Comparison of ENCODE assay signal across 8 mouse cellular contexts in the genomic region with DNA sequence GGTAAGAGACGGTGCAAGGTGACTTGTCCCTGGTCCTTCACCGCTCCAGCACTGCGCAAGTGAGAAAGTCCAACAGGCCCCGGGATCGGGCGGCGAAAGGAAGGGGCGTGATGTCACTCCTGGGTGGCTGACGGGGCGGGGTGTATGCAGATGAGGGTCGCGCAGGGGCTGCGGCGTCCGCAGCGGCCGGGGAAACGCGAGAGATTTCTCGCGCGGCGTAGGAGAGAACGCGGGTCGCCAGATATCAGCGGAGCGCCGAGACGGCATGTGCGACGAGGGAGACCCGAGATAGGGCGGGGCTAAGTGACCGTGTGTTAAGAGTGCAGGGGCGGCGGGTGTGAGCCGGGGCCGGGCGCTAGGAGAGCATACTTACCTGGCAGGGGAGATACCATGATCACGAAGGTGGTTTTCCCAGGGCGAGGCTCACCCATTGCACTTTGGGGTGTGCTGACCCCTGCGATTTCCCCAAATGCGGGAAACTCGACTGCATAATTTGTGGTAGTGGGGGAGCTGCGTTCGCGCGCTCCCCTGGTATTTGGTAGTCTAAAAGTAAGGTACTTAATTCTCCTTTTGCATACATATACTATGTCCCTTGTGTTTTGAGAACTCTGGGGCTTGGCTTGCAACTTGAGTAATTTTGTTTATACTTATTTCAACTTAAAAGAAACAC. TPM values are rescaled to one million over a fixed set of nuclear protein-coding genes. Genes with fewer than 3 reads are reported as not detected.
DNase-seq lines count a peak whose midpoint lies in the region; ATAC-seq lines count a peak whose summit lies in the region.
"Not testable (repeated sequence)": the region's sequence is repeated elsewhere in the genome, so short reads cannot be mapped to it uniquely, and the experiment has no call there.

No protein-coding gene starts in this region.

- H3K4me3 ChIP-seq in embryonic facial prominence, embryonic 14.5 days (ENCODE audit: low read depth, low read length), result peak overlapping the region; percentile 39
- H3K4me3 ChIP-seq in heart, embryonic 11.5 days (ENCODE audit: low read depth, low read length), result peak overlapping the region; percentile 43
- H3K4me3 ChIP-seq in intestine, embryonic 15.5 days (replicated peaks), result peak overlapping the region; percentile 37

- ATAC-seq in activated CD4-positive, CD25-positive, alpha-beta regulatory T cell, adult 4 months, result peak; percentile 14
- ATAC-seq in embryonic facial prominence, embryonic 14.5 days (ENCODE audit: low read depth), result peak; percentile 89
- ATAC-seq in heart, embryonic 11.5 days (replicated peaks; ENCODE audit: insufficient number of reproducible peaks, low FRiP score, low TSS enrichment), result peak; percentile 89
- ATAC-seq in intestine, embryonic 15.5 days, result peak; percentile 94
- ATAC-seq in megakaryocyte-erythroid progenitor cell, adult 5-6 weeks (replicated peaks; ENCODE audit: low FRiP score, low TSS enrichment, poor library complexity, severe bottlenecking), result 0 out of 2 replicates have a peak, but pooled peaks have one; percentile 45

- H3K4me2 ChIP-seq in embryonic facial prominence, embryonic 14.5 days (ENCODE audit: low read depth, low read length), result peak overlapping the region; percentile 57
- peak overlapping the region; percentile 72 for H3K4me2 ChIP-seq in heart, embryonic 11.5 days
- H3K4me2 ChIP-seq in intestine, embryonic 15.5 days (replicated peaks), result peak overlapping the region; percentile 60

- H3K9me3 ChIP-seq in embryonic facial prominence, embryonic 14.5 days (ENCODE audit: control insufficient read depth, low read length); heart, embryonic 11.5 days (replicated peaks; ENCODE audit: control insufficient read depth, low read length); intestine, embryonic 15.5 days: not testable (repeated sequence)

- peak; percentile 67 for DNase-seq in embryonic facial prominence, embryonic 14.5 days (ENCODE audit: low spot score)
- DNase-seq in liver, result peak; percentile 54
- DNase-seq in retina, postnatal 1 day, result peak; percentile 76
- peak; percentile 78 for DNase-seq in yolk sac, embryonic 10.5 days (ENCODE audit: low spot score)

- not testable (repeated sequence) for H3K36me3 ChIP-seq in embryonic facial prominence, embryonic 14.5 days (ENCODE audit: control insufficient read depth, insufficient read depth, low read length); heart, embryonic 11.5 days (ENCODE audit: control insufficient read depth, insufficient read depth, low read length); intestine, embryonic 15.5 days

- H3K4me1 ChIP-seq in embryonic facial prominence, embryonic 14.5 days (ENCODE audit: control insufficient read depth, insufficient read depth, low read length); heart, embryonic 11.5 days (ENCODE audit: control insufficient read depth, insufficient read depth, low read length); intestine, embryonic 15.5 days (replicated peaks): not testable (repeated sequence)

- WGBS in embryonic facial prominence, embryonic 14.5 days, result under 1% methylated on average over 38 of the region's 49 CpGs
- under 1% methylated on average over 44 of the region's 49 CpGs for WGBS in heart, embryonic 11.5 days (ENCODE audit: insufficient replicate concordance)
- under 1% methylated on average over 49 of the region's 49 CpGs for WGBS in intestine, embryonic 15.5 days

- H3K9ac ChIP-seq in embryonic facial prominence, embryonic 14.5 days (ENCODE audit: low read depth, low read length), result peak overlapping the region; percentile 46
- peak overlapping the region; percentile 70; the same call in 1 of the 2 replicates for H3K9ac ChIP-seq in heart, embryonic 11.5 days (ENCODE audit: low read depth, low read length)
- H3K9ac ChIP-seq in intestine, embryonic 15.5 days, result not testable (repeated sequence)

- H3K27me3 ChIP-seq in embryonic facial prominence, embryonic 14.5 days (replicated peaks; ENCODE audit: control insufficient read depth, insufficient read depth, low read length), result peaks cover 83% of the 10 kb centered on the region
- H3K27me3 ChIP-seq in heart, embryonic 11.5 days (ENCODE audit: control insufficient read depth, insufficient read depth, low read length), result peaks cover 39% of the 10 kb centered on the region
- H3K27me3 ChIP-seq in intestine, embryonic 15.5 days (replicated peaks), result peaks cover 56% of the 10 kb centered on the region

- not testable (repeated sequence) for H3K27ac ChIP-seq in embryonic facial prominence, embryonic 14.5 days (replicated peaks; ENCODE audit: low read depth, low read length); heart, embryonic 11.5 days (ENCODE audit: low read depth, low read length); intestine, embryonic 15.5 days

RNA-seq across cellular contexts. Expression of a gene that starts 34.4 kb away (rescaled TPM):
- not detected for polyA plus RNA-seq in activated CD4-positive, CD25-positive, alpha-beta regulatory T cell, adult 4 months (2017; shearing (Covaris generic))
- 4.0 and 5.3 TPM in 2 replicates for polyA plus RNA-seq in embryonic facial prominence, embryonic 14.5 days (2014; fragmentation: Nextera tagmentation; extraction: Ambion mirVana)
- polyA plus RNA-seq in heart, embryonic 11.5 days (2014; fragmentation: Nextera tagmentation; extraction: Ambion mirVana), result 0.89 and 1.3 TPM in 2 replicates
- 2.3 and 3.0 TPM in 2 replicates for polyA plus RNA-seq in intestine, embryonic 15.5 days (2015; fragmentation: Nextera tagmentation; extraction: Ambion mirVana)
- total RNA-seq in megakaryocyte-erythroid progenitor cell, adult 5-6 weeks (2014; fragmentation: Nextera tagmentation), result not detected in 2 replicates
- 0.11 TPM in 1 of 2 replicates, not detected in the other for total RNA-seq in megakaryocyte-erythroid progenitor cell, adult 5-6 weeks (2017)

RNA-seq across cellular contexts. Expression of a gene that starts 58.6 kb away (rescaled TPM):
- 10 to 100 TPM in 1 of 2 experiments, 1 to 10 TPM in 1; 5.2 to 11.1 TPM for polyA plus RNA-seq in activated CD4-positive, CD25-positive, alpha-beta regulatory T cell, adult 4 months (2017; shearing (Covaris generic))
- polyA plus RNA-seq in embryonic facial prominence, embryonic 14.5 days (2014; fragmentation: Nextera tagmentation; extraction: Ambion mirVana), result 8.9 and 12.7 TPM in 2 replicates
- 6.6 and 7.1 TPM in 2 replicates for polyA plus RNA-seq in heart, embryonic 11.5 days (2014; fragmentation: Nextera tagmentation; extraction: Ambion mirVana)
- polyA plus RNA-seq in intestine, embryonic 15.5 days (2015; fragmentation: Nextera tagmentation; extraction: Ambion mirVana), result 6.5 and 9.2 TPM in 2 replicates
- 1,021 and 1,485 TPM in 2 replicates for total RNA-seq in megakaryocyte-erythroid progenitor cell, adult 5-6 weeks (2014; fragmentation: Nextera tagmentation)
- 6,042 and 11,084 TPM in 2 replicates for total RNA-seq in megakaryocyte-erythroid progenitor cell, adult 5-6 weeks (2017)

RNA-seq across cellular contexts. Expression of a gene that starts 59.7 kb away (rescaled TPM):
- 10 to 100 TPM; 23.4 to 32.3 TPM for polyA plus RNA-seq in activated CD4-positive, CD25-positive, alpha-beta regulatory T cell, adult 4 months (2017; shearing (Covaris generic))
- polyA plus RNA-seq in embryonic facial prominence, embryonic 14.5 days (2014; fragmentation: Nextera tagmentation; extraction: Ambion mirVana), result 44.3 and 57.8 TPM in 2 replicates
- 24.3 and 29.5 TPM in 2 replicates for polyA plus RNA-seq in heart, embryonic 11.5 days (2014; fragmentation: Nextera tagmentation; extraction: Ambion mirVana)
- polyA plus RNA-seq in intestine, embryonic 15.5 days (2015; fragmentation: Nextera tagmentation; extraction: Ambion mirVana), result 49.9 and 61.1 TPM in 2 replicates
- total RNA-seq in megakaryocyte-erythroid progenitor cell, adult 5-6 weeks (2014; fragmentation: Nextera tagmentation), result 432 and 521 TPM in 2 replicates
- 172 and 646 TPM in 2 replicates for total RNA-seq in megakaryocyte-erythroid progenitor cell, adult 5-6 weeks (2017)

Comparison
In these comparisons a context has a peak if more than half of its experiments do, and no peak if none do; other contexts are left out.
1. ATAC-seq: peak in every context shown above with its lines; median percentile 94 in intestine, embryonic 15.5 days; 89 in embryonic facial prominence, embryonic 14.5 days; 89 in heart, embryonic 11.5 days; 45 in megakaryocyte-erythroid progenitor cell, adult 5-6 weeks; 14 in activated CD4-positive, CD25-positive, alpha-beta regulatory T cell, adult 4 months.